Mouse (Mus musculus) liver, embryonic 18 days (tissue): Measurements from ENCODE around the gene Sstr1. TPM values are rescaled to one million over a fixed set of nuclear protein-coding genes. Genes with fewer than 3 reads are reported as not detected.

Experiments
- polyA plus RNA-seq: library from polyadenylated mRNA; depleted of rRNA; stranded (reverse); fragments of >200 nt; gene quantifications from 2 replicates; pipeline ENCODE4 v1.2.3, GENCODE M21; 2012; rRNA removed

Gene Sstr1
- 0.01 TPM in 1 of 2 replicates, not detected in the other for polyA plus RNA-seq

DNA sequence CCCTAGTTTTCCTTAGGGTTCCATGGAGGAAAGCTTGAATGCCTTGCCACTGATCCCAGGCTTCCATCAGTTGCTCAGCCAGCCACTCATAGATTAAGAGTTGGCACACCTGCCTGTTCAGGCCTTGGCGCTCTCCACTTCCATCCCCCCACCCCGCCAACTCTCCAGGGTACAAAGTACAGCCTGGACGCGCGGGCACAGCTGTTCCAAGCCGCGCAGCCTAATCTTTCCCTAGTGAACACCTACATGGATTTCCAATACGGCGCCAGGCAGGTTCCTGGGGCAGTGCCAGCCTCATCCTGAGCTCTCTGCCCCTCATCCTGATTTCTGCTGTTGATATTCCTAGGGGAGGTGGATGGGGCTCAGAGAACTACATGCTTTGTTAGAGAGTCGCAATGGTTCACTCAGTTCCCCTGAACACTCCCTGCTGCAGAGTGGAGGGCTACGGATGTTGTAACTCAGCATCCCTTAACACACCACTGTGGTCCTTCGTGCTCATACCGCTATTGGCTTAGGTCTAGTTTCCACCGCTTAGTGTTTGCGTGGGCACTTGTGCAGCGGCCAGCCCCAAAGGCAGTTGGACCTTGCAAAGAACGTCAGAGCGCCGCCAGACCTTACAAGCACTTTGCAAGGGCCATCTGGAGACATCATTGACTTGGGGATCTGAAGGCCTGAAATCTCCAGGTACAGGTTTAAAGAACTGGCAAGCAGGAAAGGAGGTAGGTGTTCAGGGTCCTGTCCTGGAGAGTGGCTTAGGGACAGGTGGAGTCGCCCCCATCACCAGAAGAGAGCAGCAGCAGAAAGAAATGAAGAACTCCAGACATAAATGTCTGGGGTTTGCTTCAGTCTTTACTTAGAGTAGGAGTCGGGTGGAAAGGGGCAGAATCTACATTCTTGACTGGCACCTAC, at the start of gene Sstr1:
Sstr1 (plus strand) TSS at position 610 of the 909 bp plus-strand sequence.

Other genes with a start within 250 kb of the Sstr1 start
- gene Clec14a, start 57.5 kb downstream of the Sstr1 start, polyA plus RNA-seq = 6.0 and 7.1 TPM in 2 replicates